Mouse (Mus musculus) layer of hippocampus, postnatal 10 days (tissue): Measurements from ENCODE around the gene Stx1a. TPM values are rescaled to one million over a fixed set of nuclear protein-coding genes. Genes with fewer than 3 reads are reported as not detected.

ENCODE experiments used
- DNase-seq, 2 experiments: peaks; one replicate each; pipeline ENCODE4 v3.0.0; 2021; ENCODE audit warnings: low spot score in 2 of 2
- total RNA-seq, 2 experiments: library from RNA; stranded (reverse); gene quantifications; 2 replicates each; pipeline ENCODE4 v1.2.3; 2021

Stx1a gene
- total RNA-seq, 2 experiments from 2014 or later: 182 to 196 TPM

- DNase-seq: peak; percentile 98 to 99
Measured at GRCm38 (mm10) chr5:135077564-135078481, 54.5 kb downstream of the Stx1a start, which contains the start of gene Vps37d. Gene Vps37d, minus strand, starts transcription at chr5:135078266.

DNA sequence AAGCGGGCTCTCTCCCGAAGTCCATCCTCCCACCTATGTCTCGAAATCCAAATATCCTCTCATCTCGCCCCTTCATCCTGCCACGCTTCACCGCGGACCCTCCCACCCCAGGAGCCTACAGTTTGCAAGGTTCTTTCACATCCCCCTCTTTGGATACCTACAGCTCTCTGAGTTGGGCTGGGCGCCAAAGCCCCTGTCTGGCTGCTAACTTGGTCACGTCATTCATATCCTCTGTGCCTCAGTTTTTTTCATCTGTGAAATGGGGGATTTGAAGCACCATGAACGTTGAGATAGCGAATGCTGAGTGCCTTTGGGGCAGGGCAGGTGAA, 55.2 kb downstream of the Stx1a start:
- DNase-seq: no peak

- DNase-seq: no peak
Measured at GRCm38 (mm10) chr5:135079578-135079977, 56.3 kb downstream of the Stx1a start.

GRCm38 (mm10) chr5:135080539-135080938, 57.3 kb downstream of the Stx1a start:
- no peak for DNase-seq

DNA sequence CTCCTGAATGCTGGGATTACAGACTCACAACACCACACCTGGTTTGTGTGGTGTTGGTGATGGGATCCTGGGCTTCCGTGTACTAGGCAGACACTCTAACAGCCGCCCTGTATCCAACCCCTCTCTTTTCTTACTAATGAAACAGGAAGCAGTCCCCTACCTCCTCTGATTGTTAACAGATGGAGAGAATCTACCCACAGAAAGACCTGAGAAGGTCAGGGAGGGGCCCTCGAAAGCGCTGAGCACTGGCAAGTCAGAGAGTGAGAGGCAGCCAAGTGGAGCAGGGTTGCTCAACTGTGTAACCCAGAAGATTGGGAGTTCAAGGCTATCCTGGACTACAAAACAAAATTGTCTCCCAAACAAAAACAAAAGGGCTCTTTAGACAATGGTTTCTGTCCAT, 63.6 kb downstream of the Stx1a start:
- DNase-seq: no peak

DNA sequence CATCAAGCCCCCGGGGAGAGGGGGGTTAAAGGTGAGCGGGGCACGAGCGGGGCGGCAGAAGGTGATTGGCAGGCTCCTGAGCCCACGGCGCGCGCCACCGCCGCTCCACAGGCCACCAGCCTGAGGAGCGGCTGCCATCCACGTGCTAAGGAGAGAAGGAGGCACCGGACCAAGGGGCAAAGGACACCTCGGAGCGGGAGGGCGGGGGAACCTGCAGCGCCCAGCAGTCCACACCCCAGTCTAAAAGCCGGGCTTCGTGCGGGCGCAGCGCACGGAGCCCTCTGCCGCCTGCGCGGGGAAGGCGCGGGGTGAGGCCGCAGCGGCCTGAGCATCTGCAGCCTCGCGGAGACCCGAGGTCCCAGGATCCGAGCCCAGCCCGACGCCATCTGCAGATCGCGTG, 66.4 kb downstream of the Stx1a start, which contains the start of gene Mlxipl:
Gene Mlxipl (plus strand): TSS at position 238 of the 400 bp plus-strand sequence.
- no peak for DNase-seq

Other genes starting within 250 kb of the Stx1a start
- gene Tmem270, start 116.7 kb upstream of the Stx1a start, total RNA-seq: not detected
- not detected for gene Cldn13, start 108.0 kb upstream of the Stx1a start, total RNA-seq
- 10 to 100 TPM in 1 of 2 experiments, 1 to 10 TPM in 1; 9.3 to 10.8 TPM for gene Mettl27, start 91.1 kb upstream of the Stx1a start, total RNA-seq
- gene Cldn4, start 76.5 kb upstream of the Stx1a start, total RNA-seq: not detected
- gene Cldn3, start 37.3 kb upstream of the Stx1a start, total RNA-seq: 1 to 10 TPM; 3.5 to 5.2 TPM
- 10 to 100 TPM; 41.1 to 49.2 TPM for gene Abhd11, start 14.3 kb upstream of the Stx1a start, total RNA-seq
- 10 to 100 TPM; 35.5 to 38.0 TPM for gene Dnajc30, start 40.7 kb downstream of the Stx1a start, total RNA-seq
- 10 to 100 TPM; 49.8 to 54.7 TPM for gene Bud23, start 41.5 kb downstream of the Stx1a start, total RNA-seq
- 10 to 100 TPM; 31.7 to 34.8 TPM for gene Vps37d, start 54.8 kb downstream of the Stx1a start, total RNA-seq
- 1 to 10 TPM; 3.6 to 4.4 TPM for gene Mlxipl, start 66.4 kb downstream of the Stx1a start, total RNA-seq
- 10 to 100 TPM; 23.0 to 23.7 TPM for gene Tbl2, start 126.2 kb downstream of the Stx1a start, total RNA-seq
- gene Bcl7b, start 144.8 kb downstream of the Stx1a start, total RNA-seq: 10 to 100 TPM; 27.7 to 29.8 TPM
- 10 to 100 TPM; 47.8 to 51.1 TPM for gene Baz1b, start 163.8 kb downstream of the Stx1a start, total RNA-seq
- 10 to 100 TPM; 11.7 to 12.1 TPM for gene Fzd9, start 227.7 kb downstream of the Stx1a start, total RNA-seq